Mouse (Mus musculus) left cerebral cortex, adult 9 months (tissue): ENCODE results near the gene Etfrf1.

ENCODE experiments used
- DNase-seq, 2 experiments: peaks; one replicate each; pipeline ENCODE4 v3.0.0; 2022; ENCODE audit warnings: low spot score in 2 of 2

The Etfrf1 gene

DNA sequence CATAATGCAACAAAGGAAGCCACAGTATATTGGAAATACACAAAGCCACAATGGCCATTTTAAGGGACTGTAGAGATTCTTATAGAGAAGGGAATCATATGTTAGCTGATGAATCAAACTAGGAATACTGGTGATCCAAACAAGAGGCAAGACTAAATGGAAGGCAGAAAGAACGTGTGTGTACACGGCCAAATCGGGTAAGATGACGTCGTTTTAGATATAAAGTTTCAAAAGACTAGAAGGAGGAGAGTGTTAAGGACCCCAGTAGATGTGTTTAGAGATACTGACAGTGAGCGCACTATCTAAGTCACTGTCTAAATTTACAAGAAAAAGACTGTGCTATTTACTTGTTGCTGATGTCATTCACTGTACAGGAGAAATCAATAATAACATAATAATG, 13.3 kb downstream of the Etfrf1 start:
- no peak for DNase-seq

DNA sequence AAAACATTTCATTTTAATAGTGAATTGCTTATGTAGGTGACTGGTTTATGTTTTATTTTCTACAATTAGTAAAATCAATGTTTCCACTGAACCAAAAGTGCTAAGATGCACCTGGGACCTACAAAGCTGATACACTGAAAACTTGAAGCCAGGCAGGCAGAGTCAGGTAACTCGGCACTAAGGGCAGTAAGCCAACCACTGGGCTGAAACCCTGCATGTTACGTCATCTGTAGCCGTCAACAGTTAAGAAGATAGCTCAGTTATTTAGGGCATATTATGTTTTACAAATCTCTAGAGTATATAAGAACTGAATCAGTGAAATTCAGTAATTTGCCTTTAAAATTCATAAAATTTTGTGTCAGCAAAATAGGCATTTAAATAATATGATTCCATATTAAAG, 15.4 kb downstream of the Etfrf1 start:
- DNase-seq = no peak

DNA sequence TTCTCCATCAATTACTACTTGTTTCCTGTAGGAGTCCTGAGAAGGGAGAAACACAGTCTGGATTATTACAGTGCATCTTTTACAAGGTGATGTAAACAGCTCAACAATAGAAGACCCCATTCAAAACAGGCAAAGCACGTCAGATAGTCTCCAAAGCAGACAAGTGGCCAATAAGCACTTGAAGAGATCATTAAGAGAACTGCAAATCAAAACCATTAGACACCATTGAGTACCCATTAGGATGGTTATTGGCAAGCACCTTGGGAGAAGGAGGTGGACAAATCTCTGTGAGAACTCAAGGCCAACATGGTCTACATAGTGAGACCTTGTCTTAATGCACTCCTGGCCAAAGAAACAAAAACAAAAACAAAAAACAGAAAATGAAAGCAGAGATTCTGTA, 23.5 kb downstream of the Etfrf1 start:
- no peak for DNase-seq

DNA sequence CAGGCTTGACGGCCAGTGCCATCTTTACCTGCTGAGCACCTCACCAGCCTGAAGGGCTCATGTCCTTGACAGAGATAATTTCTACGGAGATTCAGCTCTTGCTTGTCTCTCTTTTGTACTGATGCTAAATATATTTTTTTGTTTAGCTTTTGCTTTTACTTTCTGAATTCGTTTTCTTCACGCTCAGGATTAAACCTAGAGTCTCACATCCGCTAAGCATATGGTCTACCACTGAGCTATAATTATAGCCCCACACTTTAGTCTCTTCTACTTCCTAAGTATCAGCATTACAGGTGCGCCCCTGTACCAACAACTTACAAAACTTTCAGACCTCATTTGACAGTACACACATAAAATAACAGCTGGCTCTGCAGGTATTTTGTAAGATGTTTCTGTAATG, 24.4 kb downstream of the Etfrf1 start:
- no peak for DNase-seq

DNA sequence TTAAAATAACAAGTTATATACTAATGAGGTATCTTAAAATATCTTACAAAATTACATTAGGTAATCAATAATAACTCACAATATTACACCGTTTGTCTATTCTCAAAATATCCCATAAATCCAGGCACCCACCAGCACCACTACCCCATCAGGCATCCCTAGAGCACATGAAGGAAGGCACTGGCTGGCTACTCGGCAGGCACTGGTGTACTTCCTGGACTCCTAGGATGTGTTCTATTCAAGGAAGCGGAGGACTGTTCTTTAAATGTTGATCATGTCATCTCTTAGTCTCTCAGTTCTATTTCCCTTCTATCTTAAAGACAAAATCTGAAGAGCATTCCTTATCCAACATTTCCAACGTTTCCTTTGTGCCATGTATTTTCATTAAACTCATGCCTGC, 26.2 kb downstream of the Etfrf1 start:
- no peak for DNase-seq

DNA sequence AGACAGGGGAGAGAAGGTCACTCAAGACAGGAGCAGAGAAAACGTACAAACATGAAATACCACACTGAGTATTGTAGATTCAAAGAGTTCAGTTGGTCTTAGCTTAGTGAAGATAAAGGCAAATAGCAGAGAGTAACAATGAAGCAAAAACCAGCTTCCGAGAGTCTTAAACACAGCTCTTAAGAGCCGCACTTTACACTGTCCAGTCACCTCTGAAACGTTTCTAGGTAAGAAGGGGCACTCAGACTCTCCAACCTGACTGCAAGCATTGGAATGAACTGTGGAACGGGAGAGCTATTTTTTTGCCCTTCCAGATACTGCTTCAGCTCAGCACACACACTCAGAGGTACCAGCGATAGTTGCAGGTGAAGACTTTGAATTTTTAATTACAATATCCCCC, 29.4 kb downstream of the Etfrf1 start:
- DNase-seq = no peak

DNA sequence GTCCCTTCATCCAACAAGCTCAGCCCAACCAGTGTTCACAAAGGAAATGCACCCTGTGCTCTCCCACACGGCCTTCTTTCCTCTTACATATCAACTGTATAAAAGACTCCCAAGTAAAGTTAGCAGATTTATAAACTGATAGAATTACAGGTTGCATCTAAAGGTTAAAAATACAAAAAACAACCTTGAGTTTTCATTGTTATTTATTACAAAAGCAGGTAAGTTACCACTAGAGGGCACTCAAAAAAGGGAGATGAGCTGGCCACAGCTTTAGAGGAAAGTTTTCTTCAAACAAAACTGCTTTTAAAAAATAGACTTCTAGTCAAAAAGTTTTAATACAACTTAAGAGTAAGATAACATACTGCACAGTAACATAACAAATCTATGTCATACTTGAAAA, 31.6 kb downstream of the Etfrf1 start:
- DNase-seq = no peak

DNA sequence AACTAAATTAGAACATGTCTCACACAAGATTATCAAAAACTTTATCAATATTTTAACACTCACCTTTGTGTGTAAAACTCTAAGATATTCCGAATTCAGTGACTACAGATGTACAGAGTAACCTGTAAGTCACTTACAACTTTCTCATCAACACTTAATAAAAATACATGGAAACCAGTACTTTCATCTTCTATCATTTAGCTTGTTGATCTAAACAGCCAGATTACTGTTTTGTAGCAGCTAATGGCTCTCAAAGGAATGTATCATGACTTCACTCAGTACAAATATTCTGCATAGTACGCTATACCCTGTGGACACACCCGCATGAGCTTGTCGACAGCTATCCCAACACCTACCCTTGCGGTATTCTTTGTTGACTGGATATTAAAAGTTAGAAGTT, 35.9 kb downstream of the Etfrf1 start:
- DNase-seq = no peak

DNA sequence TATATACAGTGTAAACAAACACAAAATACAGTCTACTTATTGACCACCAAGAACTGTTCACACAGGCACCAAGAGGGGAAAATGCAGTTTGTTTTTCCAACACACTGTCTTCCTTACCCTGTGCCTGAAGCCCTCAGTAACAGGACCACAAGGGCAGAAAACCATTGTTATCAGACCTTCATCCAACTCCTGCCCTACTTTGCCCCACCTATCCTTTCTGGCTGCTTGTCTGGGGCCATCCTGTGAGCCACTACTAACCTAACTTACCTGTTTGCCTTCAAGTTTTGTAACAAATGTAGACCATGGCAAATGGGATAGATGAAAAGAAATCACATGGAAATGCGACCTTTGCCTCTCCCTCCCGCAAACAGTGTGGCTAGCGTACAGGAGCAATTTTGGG, 37.0 kb downstream of the Etfrf1 start:
- DNase-seq = no peak

DNA sequence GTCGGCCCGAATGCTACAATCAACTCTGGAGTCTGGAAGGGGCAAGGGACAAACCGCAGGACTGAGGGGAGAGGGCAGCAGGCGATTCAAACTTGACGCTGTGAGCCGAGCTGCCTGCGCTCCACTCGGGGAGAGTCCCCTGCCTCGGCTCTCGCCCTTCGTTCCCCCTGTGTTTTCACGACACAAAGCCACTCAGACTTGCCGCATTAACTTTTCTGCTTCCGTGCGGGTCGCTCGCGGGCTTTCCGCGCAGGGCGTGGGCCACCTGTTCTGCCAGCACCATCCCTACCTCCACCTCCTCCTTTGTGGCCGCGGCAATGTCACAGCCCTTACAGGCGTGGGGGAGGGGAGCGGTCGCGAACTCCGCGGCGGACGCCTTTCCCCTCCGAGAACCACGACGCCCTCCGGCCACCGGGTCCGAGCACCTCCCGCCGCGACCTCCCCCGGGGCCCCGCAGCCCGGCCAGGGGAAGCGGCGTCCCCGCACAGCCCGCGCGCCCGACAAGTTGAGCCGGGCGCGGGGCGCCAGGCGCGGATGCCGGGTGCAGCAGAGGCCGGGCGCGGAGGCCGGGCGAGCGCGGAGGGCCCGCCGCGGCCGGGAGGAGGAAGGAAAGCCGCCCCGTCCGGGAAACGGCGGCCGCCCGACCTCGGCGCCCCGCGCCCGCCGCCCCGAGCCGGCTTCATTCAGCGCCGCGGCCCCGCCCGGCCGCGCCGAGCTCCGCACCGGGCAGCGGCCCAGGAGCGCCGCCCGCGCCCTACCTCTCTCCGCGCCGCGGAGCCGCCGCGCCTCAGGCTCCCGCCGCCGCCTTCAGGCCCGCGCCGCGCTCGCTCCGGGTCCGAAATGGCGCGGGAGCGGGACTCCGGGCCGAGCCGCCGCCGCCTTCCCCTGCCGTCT, 38.6 kb downstream of the Etfrf1 start:
- DNase-seq = peak in 1 of 2 experiments; percentile 39

DNA sequence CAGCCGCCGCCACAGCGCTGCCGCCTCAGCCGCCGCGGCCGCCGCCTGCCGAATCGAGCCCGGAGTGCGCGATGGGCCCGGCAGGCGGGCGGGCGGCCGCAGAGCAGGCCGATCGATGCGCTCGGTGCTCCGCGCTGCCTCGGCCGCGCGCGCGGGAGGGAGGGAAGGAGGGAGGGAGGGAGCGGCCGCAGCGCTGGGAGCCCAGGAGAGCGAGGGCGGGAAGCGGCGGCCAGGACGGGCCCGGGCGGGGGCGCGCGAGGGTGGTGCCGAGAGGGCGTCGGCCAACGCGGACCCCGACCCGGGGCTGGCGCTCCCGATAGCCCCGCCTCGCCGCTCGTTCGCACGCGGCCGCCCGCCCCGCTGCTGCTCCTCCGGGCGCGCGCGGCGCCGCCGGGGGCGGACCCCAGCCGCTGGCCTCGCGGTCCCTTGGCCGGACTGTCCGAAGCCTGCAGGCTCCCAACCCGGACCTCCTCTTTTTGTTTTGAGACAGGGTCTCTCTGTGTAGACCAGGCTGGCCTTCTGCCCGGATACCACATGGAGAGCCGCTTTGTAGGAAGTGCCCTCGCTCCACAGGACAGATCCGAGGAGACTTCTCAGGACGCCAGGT, 39.4 kb downstream of the Etfrf1 start, which contains the start of gene Kras:
Kras (minus strand) TSS at position 55 of the 607 bp plus-strand sequence.
- DNase-seq = peak; percentile 28 to 78

DNA sequence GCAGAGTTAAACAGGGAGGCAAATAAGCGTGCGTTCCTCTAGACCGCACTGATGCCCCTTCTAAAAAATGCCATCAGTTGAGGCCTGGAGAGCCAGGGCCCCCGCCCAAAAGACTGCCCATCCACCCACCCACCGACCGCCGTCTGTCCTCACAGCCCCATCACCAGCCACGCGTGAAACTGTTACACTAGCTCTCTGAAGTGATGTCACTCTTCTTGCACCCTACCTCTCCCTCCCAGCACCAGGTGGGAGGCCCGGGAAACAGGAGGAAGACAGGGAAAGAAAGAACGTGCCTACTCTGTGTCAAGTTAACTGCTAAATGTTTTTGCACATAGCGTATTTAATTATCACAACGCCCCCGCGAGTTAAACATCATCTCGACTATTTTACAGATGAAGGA, 39.9 kb downstream of the Etfrf1 start:
- peak; percentile 27 to 54 for DNase-seq

DNA sequence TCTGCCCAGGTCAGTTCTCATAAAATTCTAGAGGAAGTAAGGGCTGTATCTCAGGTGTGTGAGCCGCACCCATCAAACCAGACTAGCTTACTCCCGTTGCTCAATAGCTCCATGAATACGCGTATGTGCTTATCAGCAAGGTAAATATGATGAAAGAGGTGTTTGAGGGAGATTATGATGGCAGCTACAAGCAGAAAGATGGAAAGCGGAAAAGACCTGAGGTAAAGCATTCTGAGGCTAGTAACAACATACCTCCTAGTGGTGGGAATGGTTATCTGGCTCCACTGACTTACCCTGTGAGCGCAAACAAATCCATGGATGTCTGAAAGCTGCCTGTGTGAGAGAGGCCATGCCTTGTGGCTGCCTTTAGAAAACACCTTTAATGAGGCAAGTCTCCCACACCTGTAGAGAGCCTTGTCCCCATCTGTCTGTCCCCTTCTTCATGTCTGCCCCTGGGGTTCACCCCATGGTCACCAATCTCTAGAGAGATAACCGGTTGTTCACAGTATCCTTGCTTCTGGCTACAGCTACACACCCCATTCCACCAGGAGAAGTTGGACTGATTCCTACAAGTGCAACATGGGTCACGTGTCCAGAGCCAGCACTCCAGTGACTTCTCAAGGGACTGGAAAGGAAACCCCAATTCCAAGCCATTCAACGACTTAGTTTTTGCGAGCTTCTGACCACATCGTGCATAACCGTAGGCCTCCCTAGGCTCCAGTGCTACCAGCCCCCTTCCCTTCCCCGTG, 45.2 kb downstream of the Etfrf1 start:
- no peak for DNase-seq

DNA sequence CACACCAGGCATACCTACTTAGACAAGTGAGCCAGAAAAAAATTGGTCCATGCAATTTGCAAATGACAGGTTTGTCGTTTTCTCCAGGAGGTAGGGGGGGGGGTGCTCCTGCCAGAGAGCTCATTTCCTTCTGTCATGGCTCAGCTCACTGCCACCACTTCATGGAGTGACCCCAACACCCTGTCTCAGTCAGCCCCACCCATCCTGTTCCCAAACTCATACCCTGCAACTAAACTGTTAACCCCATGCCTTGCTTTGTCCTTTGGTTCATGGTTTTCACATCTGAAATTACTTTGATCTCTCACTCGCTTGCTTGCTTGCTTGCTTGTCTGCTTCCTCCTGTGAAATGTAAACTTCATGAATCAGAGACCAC, 45.8 kb downstream of the Etfrf1 start:
- no peak for DNase-seq

DNA sequence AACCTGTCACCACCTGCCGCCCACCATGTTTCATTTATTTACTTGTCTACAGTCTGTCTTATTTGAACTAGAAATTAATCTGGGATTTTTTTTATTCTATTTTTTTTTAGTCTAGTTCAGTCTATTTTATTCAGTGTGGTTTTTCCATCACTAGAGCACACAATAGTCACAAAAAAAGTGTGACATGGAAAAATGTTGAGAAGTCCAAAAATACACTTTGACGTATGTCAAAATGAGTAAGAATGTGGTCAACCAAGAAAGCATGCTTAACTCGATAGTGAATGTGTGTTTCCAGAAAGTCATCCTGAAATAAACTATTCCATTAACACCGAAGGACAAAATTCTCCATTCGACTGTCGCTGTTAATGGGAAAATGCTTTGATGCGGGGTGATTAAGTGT, 51.4 kb downstream of the Etfrf1 start:
- DNase-seq = no peak
